Mouse (Mus musculus) inflammation-experienced regulatory T-cells, adult 6 months (primary cell): Measurements from ENCODE around the gene St6galnac6. TPM values are rescaled to one million over a fixed set of nuclear protein-coding genes. Genes with fewer than 3 reads are reported as not detected.

Source experiments
- ATAC-seq: one replicate; pipeline ENCODE4 v1.8.0; 2017
- polyA plus RNA-seq, 3 experiments: library from polyadenylated mRNA; unstranded; fragments of 100-300 nt; shearing (Covaris generic); gene quantifications; one replicate each; pipeline ENCODE4 v1.2.1; 2017

St6galnac6 gene
- polyA plus RNA-seq, 3 experiments from 2014 or later: 3.4 to 5.1 (median 4.3) TPM

- no peak for ATAC-seq
These were observed 42.3 kb downstream of the St6galnac6 start for GRCm38 (mm10) chr2:32641810-32642209.

GRCm38 (mm10) chr2:32642813-32643212, 43.3 kb downstream of the St6galnac6 start:
- ATAC-seq: no peak

GRCm38 (mm10) chr2:32644083-32644482, 44.6 kb downstream of the St6galnac6 start:
- ATAC-seq: no peak

- ATAC-seq: no peak
These were observed 45.4 kb downstream of the St6galnac6 start for GRCm38 (mm10) chr2:32644799-32645475.

- ATAC-seq: no peak
These were observed 46.1 kb downstream of the St6galnac6 start for GRCm38 (mm10) chr2:32645647-32646046.

GRCm38 (mm10) chr2:32646379-32647056, 47.0 kb downstream of the St6galnac6 start, which contains the start of gene Eng:
Eng (plus strand) TSS chr2:32646595.
- no peak for ATAC-seq

GRCm38 (mm10) chr2:32647366-32647765, 47.9 kb downstream of the St6galnac6 start:
- no peak for ATAC-seq

GRCm38 (mm10) chr2:32653764-32654163, 54.3 kb downstream of the St6galnac6 start:
- ATAC-seq: no peak

GRCm38 (mm10) chr2:32654743-32655393, 55.4 kb downstream of the St6galnac6 start:
- ATAC-seq: no peak

GRCm38 (mm10) chr2:32655394-32655744, 55.9 kb downstream of the St6galnac6 start:
- no peak for ATAC-seq

GRCm38 (mm10) chr2:32655826-32656225, 56.3 kb downstream of the St6galnac6 start:
- no peak for ATAC-seq

- ATAC-seq: no peak
These were observed 59.4 kb downstream of the St6galnac6 start for GRCm38 (mm10) chr2:32658873-32659272.

GRCm38 (mm10) chr2:32661509-32662107, 62.1 kb downstream of the St6galnac6 start:
- ATAC-seq: no peak

GRCm38 (mm10) chr2:32662291-32662690, 62.8 kb downstream of the St6galnac6 start:
- no peak for ATAC-seq

GRCm38 (mm10) chr2:32665345-32665744, 65.8 kb downstream of the St6galnac6 start:
- no peak for ATAC-seq

GRCm38 (mm10) chr2:32665853-32666252, 66.3 kb downstream of the St6galnac6 start:
- no peak for ATAC-seq

GRCm38 (mm10) chr2:32667775-32668174, 68.3 kb downstream of the St6galnac6 start:
- ATAC-seq: no peak

- ATAC-seq: no peak
These were observed 68.7 kb downstream of the St6galnac6 start for GRCm38 (mm10) chr2:32668176-32668575.

- no peak for ATAC-seq
These were observed 70.4 kb downstream of the St6galnac6 start for GRCm38 (mm10) chr2:32669876-32670275.
